Mouse (Mus musculus) skeletal muscle tissue, adult 2 months (tissue): ENCODE results near the gene Olfr133.
"Not testable (repeated sequence)": the region's sequence is repeated elsewhere in the genome, so short reads cannot be mapped to it uniquely, and the experiment has no call there.

Source experiments
- DNase-seq: peaks from one replicate; pipeline ENCODE4 v3.0.0-alpha.2; 2012; ENCODE audit warnings: low read depth, low spot score

The Olfr133 gene

GRCm38 (mm10) chr17:38144981-38145380 lies at the start of gene Olfr133:
Gene Olfr133 (plus strand): TSS chr17:38145281.
- DNase-seq = no peak

- DNase-seq = not testable (repeated sequence)
These were observed 20.9 kb upstream of the Olfr133 start for GRCm38 (mm10) chr17:38124199-38124598.

GRCm38 (mm10) chr17:38125371-38125770 lies 19.7 kb upstream of the Olfr133 start:
- DNase-seq = not testable (repeated sequence)

- DNase-seq = no peak
These were observed 10.7 kb upstream of the Olfr133 start, which contains the start of gene Olfr132 for GRCm38 (mm10) chr17:38134426-38134825. Gene Olfr132 (minus strand): TSS chr17:38134526.

- DNase-seq = no peak
These were observed 26.0 kb downstream of the Olfr133 start, which contains the start of gene Olfr134 for GRCm38 (mm10) chr17:38171088-38171487. Gene Olfr134 (plus strand): TSS chr17:38171388.
